Mouse (Mus musculus) embryonic facial prominence, embryonic 11.5 days (tissue): ENCODE results near the gene Arid3b. TPM values are rescaled to one million over a fixed set of nuclear protein-coding genes. Genes with fewer than 3 reads are reported as not detected.

Source experiments
- ATAC-seq: fragments of 200-750 bp; cut with Nextera tagmentation; replicated peaks from 2 replicates; pipeline ENCODE4 v1.8.0; 2017; ENCODE audit warnings: low read depth; ENCODE audit not compliant: insufficient number of reproducible peaks, low FRiP score, low TSS enrichment
- DNase-seq: peaks from one replicate; pipeline ENCODE4 v3.0.0-alpha.2; 2015; ENCODE audit warnings: low spot score
- H3K27ac ChIP-seq: fragments of 300-500 bp; sonication (generic); replicated peaks from 2 replicates; pipeline ENCODE4 v1.5.1; 2014; ENCODE audit warnings: mild to moderate bottlenecking, low read depth, low read length, control low read depth
- H3K27me3 ChIP-seq: fragments of 300-500 bp; sonication (generic); 2 replicates; pipeline ENCODE4 v1.6.1; 2014; ENCODE audit warnings: mild to moderate bottlenecking, low read length, moderate library complexity, mixed read lengths; ENCODE audit not compliant: control insufficient read depth, insufficient read depth
- H3K36me3 ChIP-seq: fragments of 300-500 bp; sonication (generic); replicated peaks from 2 replicates; pipeline ENCODE4 v1.6.1; 2014; ENCODE audit warnings: low read depth, mild to moderate bottlenecking, low read length, moderate library complexity, mixed read lengths; ENCODE audit not compliant: control insufficient read depth, insufficient read depth
- H3K4me1 ChIP-seq: fragments of 300-500 bp; sonication (generic); 2 replicates; pipeline ENCODE4 v1.6.1; 2014; ENCODE audit warnings: low read length, mixed read lengths; ENCODE audit not compliant: control insufficient read depth, insufficient read depth
- H3K4me2 ChIP-seq: fragments of 300-500 bp; sonication (generic); 2 replicates; pipeline ENCODE4 v1.6.1; 2014; ENCODE audit warnings: low read depth, mild to moderate bottlenecking, control low read depth, low read length, moderate library complexity
- H3K4me3 ChIP-seq: fragments of 300-500 bp; sonication (generic); 2 replicates; pipeline ENCODE4 v1.5.1; 2014; ENCODE audit warnings: low read depth, low read length, control low read depth
- H3K9ac ChIP-seq: fragments of 300-500 bp; sonication (generic); replicated peaks from 2 replicates; pipeline ENCODE4 v1.6.1; 2014; ENCODE audit warnings: mild to moderate bottlenecking, control low read depth, low read length
- H3K9me3 ChIP-seq: fragments of 300-500 bp; sonication (generic); replicated peaks from 2 replicates; pipeline ENCODE4 v1.6.1; 2016; ENCODE audit warnings: mild to moderate bottlenecking, low read length, inconsistent platforms, mixed read lengths; ENCODE audit not compliant: control insufficient read depth
- WGBS: fragments of 180-500 bp; shearing (Covaris S2); extraction: QIAGEN DNeasy Blood & Tissue Kit; methylation state at CpG from one replicate; pipeline ENCODE4 v1.1.7; 2014; 5-methylcytosine and 5-hydroxymethylcytosine counted together
- polyA plus RNA-seq: library from polyadenylated mRNA; unstranded; fragments of >200 nt; fragmentation: Nextera tagmentation; extraction: Ambion mirVana; gene quantifications from 2 replicates; pipeline ENCODE4 v1.2.1, GENCODE M21; 2014

Arid3b gene
- polyA plus RNA-seq, 1 experiment from 2014 or later, result 23.2 TPM

DNA sequence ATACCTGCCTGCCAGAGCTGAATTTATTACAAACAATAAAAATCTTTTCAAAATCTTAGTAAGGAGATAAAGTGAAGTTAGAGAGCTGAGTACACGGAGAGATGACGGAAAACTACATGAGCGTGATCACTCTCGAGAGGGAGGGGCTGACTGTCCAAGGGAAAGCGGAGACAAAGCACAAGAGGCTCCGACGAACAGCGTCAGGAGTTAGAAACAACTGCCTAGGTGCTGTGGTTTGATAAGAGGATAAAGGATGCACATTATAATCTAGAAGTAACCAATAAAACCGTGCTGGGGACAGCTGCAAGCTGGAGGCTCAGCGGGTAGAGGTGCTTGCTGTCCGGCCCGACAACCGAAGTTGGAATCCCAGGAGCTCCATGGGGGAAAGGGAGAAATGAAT lies 13.8 kb downstream of the Arid3b start:
- H3K4me2 ChIP-seq, result no peak overlapping the region
- no peak for DNase-seq

DNA sequence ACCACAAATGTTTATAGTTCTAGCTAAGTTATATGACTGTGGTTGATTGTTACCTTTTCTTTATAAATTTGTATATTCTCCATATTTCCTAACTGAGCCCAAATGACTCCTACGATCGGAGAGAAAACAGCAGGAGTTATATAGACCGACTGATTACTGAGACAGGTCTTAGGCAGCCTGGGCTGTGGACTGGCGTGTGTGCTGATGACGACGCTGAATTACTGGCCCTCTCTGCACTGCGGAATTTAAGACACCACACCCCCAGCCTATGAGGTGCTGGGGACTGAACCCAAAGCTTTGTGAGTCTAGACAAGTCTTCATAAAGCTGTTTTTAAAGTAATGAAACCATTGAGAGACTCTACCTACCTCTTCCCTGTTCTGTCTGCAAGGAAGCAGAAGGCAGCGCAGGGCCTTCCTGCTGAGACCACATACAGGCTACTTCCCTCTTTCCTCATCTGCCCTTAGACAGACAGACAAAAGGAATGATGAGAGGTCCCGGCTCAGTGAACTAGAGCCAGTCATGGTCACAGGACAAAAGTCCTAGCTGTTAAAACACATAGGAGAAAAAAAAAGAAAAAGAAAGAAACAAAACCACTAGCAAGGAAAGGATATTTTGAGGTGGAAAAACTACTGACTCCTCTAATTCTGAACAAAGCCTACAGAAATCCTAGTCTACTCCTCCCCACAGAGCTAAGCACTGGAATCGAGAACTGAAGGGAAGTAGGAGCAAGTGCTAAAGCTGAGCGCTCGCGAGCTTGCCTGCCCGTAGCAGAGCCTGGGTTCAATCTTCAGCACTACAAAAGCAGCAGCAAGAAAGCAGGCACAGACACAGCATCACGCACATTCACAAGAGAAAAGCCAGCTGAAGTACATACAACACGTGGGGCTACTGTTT lies 16.2 kb downstream of the Arid3b start:
- Histone ChIP-seq H3K9ac (no peak overlapping the region), H3K36me3 (no peaks in the 10 kb centered on the region), H3K4me2 (no peak overlapping the region), H3K27me3 (no peaks in the 10 kb centered on the region), H3K9me3 (no peaks in the 10 kb centered on the region), H3K4me1 (peaks cover 13% of the 10 kb centered on the region), H3K4me3 (no peak overlapping the region), H3K27ac (no peak overlapping the region)
- DNase-seq, result no peak
- no peak for ATAC-seq
- WGBS, result 42% methylated on average over 16 of the region's 16 CpGs

More for the DNA sequence above, 13.8 kb downstream of the Arid3b start:
- no peak for ATAC-seq
- H3K36me3 ChIP-seq, result no peaks in the 10 kb centered on the region
- no peak overlapping the region for H3K4me3 ChIP-seq
- H3K27me3 ChIP-seq, result no peaks in the 10 kb centered on the region
- no peak overlapping the region for H3K27ac ChIP-seq
- no peak overlapping the region for H3K9ac ChIP-seq
- 0 out of 2 replicates have a peak, but pooled peaks cover 3% of the 10 kb centered on the region for H3K4me1 ChIP-seq
- H3K9me3 ChIP-seq, result no peaks in the 10 kb centered on the region
- 76% methylated on average over 13 of the region's 13 CpGs for WGBS

DNA sequence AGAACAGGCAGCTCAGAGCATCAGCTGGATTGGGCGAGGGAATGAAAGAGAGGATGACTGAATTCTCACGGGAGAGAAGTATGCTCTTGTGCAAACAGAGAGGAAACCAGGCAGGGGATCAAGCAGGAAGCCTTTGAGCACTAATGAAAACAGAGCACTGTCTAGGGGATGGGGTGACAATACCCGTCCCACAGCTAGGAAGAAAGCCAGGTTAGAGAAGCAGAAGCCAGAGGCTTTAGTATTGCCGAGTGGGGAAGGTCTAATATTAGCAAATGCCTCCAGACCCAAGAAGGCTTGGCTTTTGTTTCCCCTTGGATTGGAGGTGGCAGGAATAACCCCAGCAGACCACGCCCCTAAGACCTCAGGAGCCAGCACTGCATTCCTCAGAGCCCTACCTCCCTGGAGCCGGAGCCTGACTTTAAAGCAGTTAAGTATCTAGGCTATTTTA lies 19.3 kb downstream of the Arid3b start:
- ATAC-seq, result peak; percentile 41; the same call in 1 of the 2 replicates

DNA sequence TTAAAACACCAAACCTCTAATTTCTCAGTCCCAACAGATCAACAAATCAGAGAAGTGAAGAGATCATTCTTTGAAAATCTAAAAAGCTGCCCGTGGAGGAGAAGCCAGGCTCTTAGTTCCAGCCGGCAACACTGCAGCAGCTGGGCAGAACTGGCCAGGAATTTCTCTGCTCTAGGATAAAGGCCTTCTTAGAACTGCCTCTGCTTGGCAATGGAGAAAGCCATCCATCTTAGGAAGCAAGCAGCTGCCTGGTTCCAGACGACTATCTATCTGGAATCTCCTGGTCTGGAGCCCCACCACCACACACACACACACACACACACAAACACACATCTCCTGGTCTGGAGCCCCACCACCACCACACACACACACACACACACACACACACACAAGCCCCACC lies 21.7 kb downstream of the Arid3b start:
- Histone ChIP-seq H3K27ac (no peak overlapping the region), H3K4me2 (no peak overlapping the region), H3K4me1 (peaks cover 15% of the 10 kb centered on the region), H3K9me3 (no peaks in the 10 kb centered on the region), H3K27me3 (no peaks in the 10 kb centered on the region), H3K4me3 (no peak overlapping the region), H3K9ac (no peak overlapping the region), H3K36me3 (no peaks in the 10 kb centered on the region)
- ATAC-seq (no peak), DNase-seq (no peak)
- WGBS, result 39% methylated on average over 3 of the region's 3 CpGs

More for the DNA sequence above, 19.3 kb downstream of the Arid3b start:
- Histone ChIP-seq H3K27me3 (no peaks in the 10 kb centered on the region), H3K27ac (no peak overlapping the region), H3K9ac (no peak overlapping the region), H3K9me3 (no peaks in the 10 kb centered on the region), H3K4me3 (no peak overlapping the region), H3K4me2 (no peak overlapping the region), H3K36me3 (no peaks in the 10 kb centered on the region), H3K4me1 (peaks cover 17% of the 10 kb centered on the region)
- WGBS, result 3% methylated on average over 6 of the region's 6 CpGs
- peak; percentile 70 for DNase-seq

DNA sequence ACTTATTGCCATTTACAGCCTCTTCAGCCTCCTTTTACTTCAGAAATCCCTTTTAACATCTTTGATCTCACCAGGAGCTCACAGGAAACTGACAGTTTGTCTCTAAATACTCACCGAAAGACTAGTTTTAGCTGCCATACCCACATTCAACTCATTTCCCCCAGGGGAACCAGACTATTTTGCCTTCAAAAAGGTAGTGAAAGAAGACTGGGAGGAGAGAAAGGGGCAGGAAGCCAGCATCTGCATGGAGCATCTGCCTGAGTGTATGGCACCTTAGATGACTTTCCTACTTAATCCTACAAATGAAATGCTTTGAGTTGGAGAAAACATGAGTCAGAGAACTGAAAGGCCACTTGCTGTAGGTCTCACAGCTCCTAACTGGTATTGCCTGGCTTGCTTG lies 22.6 kb downstream of the Arid3b start:
- Histone ChIP-seq H3K9ac (no peak overlapping the region), H3K4me1 (peaks cover 15% of the 10 kb centered on the region), H3K4me3 (no peak overlapping the region), H3K27me3 (no peaks in the 10 kb centered on the region), H3K9me3 (no peaks in the 10 kb centered on the region), H3K36me3 (no peaks in the 10 kb centered on the region), H3K4me2 (no peak overlapping the region), H3K27ac (no peak overlapping the region)
- WGBS, result 20% methylated on average over 1 of the region's 1 CpGs
- DNase-seq (no peak), ATAC-seq (no peak)

DNA sequence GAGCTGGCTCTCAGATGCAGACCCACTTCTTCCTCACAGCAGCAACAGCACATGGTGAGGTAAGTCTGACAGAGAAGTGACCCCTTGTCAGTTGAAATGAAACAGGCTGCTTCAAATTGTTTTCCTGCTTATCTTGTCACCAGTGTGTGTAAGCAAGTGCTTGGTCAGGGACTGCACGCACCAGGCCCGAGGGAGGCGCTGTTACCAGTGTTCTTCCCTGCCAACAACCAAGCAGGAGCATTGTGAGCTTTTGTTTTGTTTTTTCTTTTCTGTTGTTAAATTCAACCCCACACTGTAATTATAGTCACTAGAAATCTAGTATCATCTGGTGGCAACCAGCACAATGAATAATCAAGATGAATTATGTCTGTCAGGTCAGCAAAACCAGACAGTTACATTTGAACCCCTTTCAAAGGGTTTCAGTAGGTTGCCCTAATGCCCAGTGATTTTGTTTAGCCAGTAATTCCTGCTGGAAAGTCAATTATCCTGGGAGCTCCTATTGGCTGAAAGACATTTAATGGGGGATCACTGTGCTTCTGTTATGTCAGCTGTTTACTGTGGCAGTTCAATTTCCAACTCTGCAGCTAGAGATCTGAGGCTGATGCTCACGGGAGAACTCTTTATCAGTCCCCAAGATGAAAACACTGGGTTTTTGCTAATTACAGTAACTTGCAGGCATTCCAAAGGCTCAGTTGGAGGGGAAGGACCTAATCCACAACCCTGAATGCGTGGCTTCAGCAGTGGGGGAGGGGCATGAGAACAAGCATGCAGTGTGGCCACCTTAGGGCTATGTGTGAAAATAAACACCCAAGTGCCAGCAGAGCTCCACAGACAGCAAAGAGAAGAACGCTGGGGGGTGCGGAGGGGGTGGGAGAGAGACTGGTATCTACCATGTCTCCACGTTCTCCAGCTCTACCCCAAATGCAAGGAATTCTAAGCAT lies 24.5 kb downstream of the Arid3b start:
- H3K27ac ChIP-seq, result no peak overlapping the region
- DNase-seq, result peak; percentile 36
- H3K36me3 ChIP-seq, result no peaks in the 10 kb centered on the region
- peaks cover 8% of the 10 kb centered on the region for H3K4me1 ChIP-seq
- H3K4me3 ChIP-seq, result no peak overlapping the region
- no peaks in the 10 kb centered on the region for H3K9me3 ChIP-seq
- WGBS, result 32% methylated on average over 8 of the region's 8 CpGs
- no peaks in the 10 kb centered on the region for H3K27me3 ChIP-seq
- ATAC-seq, result no peak
- no peak overlapping the region for H3K9ac ChIP-seq
- H3K4me2 ChIP-seq, result no peak overlapping the region

DNA sequence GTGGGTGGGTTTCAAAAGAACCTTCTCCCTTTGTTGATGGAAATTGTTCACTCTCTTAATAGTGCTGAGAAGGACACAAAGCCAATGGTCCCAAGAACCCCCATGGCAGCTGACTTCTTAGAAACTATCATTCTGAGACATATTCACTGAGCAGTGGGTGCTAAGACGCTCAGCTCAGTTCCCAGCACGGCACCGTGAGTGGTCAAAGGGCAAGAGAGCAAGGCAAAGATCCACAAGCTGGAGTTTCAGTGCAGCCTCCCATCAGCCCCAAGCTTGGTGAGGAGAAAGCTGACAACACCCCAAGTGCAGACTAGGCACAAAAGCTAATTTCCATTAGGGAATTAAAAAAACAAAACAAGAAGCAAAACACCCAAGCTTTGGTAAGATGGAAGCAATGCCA lies 25.9 kb downstream of the Arid3b start:
- Histone ChIP-seq H3K36me3 (no peaks in the 10 kb centered on the region), H3K4me1 (peaks cover 7% of the 10 kb centered on the region), H3K27me3 (no peaks in the 10 kb centered on the region), H3K9me3 (no peaks in the 10 kb centered on the region), H3K4me3 (no peak overlapping the region), H3K9ac (no peak overlapping the region), H3K4me2 (no peak overlapping the region), H3K27ac (no peak overlapping the region)
- no peak for DNase-seq
- 75% methylated on average over 3 of the region's 3 CpGs for WGBS
- no peak for ATAC-seq
